Mouse (Mus musculus): ENCODE data around the gene Thsd7b. TPM values are rescaled to one million over a fixed set of nuclear protein-coding genes. Genes with fewer than 3 reads are reported as not detected.
"Not testable (repeated sequence)": the region's sequence is repeated elsewhere in the genome, so short reads cannot be mapped to it uniquely, and the experiment has no call there.

The Thsd7b gene
- polyA plus RNA-seq, 1 experiment from 2014 or later = 5.2 TPM

GRCm38 (mm10) chr1:129956625-129957024 is 683.5 kb downstream of the Thsd7b start:
- no peaks in the 10 kb centered on the region for H3K9me3 ChIP-seq (replicated peaks)
- no peak overlapping the region for H3K4me2 ChIP-seq (replicated peaks)
- WGBS = 52% methylated on average over 4 of the region's 4 CpGs
- no peaks in the 10 kb centered on the region for H3K36me3 ChIP-seq
- no peak overlapping the region for H3K4me3 ChIP-seq (replicated peaks)
- H3K9ac ChIP-seq = no peak overlapping the region
- H3K27me3 ChIP-seq = no peaks in the 10 kb centered on the region
- no peak overlapping the region for H3K27ac ChIP-seq (replicated peaks)
- ATAC-seq (ENCODE audit: insufficient number of reproducible peaks, low FRiP score, low TSS enrichment, low read depth) = no peak
- H3K4me1 ChIP-seq = no peaks in the 10 kb centered on the region

GRCm38 (mm10) chr1:129959352-129959751 is 686.2 kb downstream of the Thsd7b start:
- H3K27me3 ChIP-seq; H3K9me3 ChIP-seq (replicated peaks); H3K9ac ChIP-seq; H3K36me3 ChIP-seq; ATAC-seq (ENCODE audit: insufficient number of reproducible peaks, low FRiP score, low TSS enrichment, low read depth); H3K4me2 ChIP-seq (replicated peaks); H3K27ac ChIP-seq (replicated peaks); H3K4me1 ChIP-seq; H3K4me3 ChIP-seq (replicated peaks): not testable (repeated sequence)
- WGBS = 54% methylated on average over 2 of the region's 2 CpGs

GRCm38 (mm10) chr1:129963166-129963565 is 690.1 kb downstream of the Thsd7b start:
- no peak for ATAC-seq (ENCODE audit: insufficient number of reproducible peaks, low FRiP score, low TSS enrichment, low read depth)
- H3K4me1 ChIP-seq = no peaks in the 10 kb centered on the region
- H3K9ac ChIP-seq = no peak overlapping the region
- no peaks in the 10 kb centered on the region for H3K27me3 ChIP-seq
- 81% methylated on average over 2 of the region's 2 CpGs for WGBS
- H3K27ac ChIP-seq (replicated peaks) = no peak overlapping the region
- H3K4me3 ChIP-seq (replicated peaks) = no peak overlapping the region
- no peak overlapping the region for H3K4me2 ChIP-seq (replicated peaks)
- no peaks in the 10 kb centered on the region for H3K9me3 ChIP-seq (replicated peaks)
- no peaks in the 10 kb centered on the region for H3K36me3 ChIP-seq

GRCm38 (mm10) chr1:129989247-129989646 is 716.1 kb downstream of the Thsd7b start:
- H3K4me1 ChIP-seq; ATAC-seq (ENCODE audit: insufficient number of reproducible peaks, low FRiP score, low TSS enrichment, low read depth): not testable (repeated sequence)

GRCm38 (mm10) chr1:129990821-129991220 is 717.7 kb downstream of the Thsd7b start:
- no peaks in the 10 kb centered on the region for H3K4me1 ChIP-seq
- no peak for ATAC-seq (ENCODE audit: insufficient number of reproducible peaks, low FRiP score, low TSS enrichment, low read depth)
- no peaks in the 10 kb centered on the region for H3K36me3 ChIP-seq
- H3K4me3 ChIP-seq (replicated peaks) = no peak overlapping the region
- no peaks in the 10 kb centered on the region for H3K27me3 ChIP-seq
- 73% methylated on average over 2 of the region's 2 CpGs for WGBS
- H3K9ac ChIP-seq = no peak overlapping the region
- H3K9me3 ChIP-seq (replicated peaks) = no peaks in the 10 kb centered on the region
- H3K4me2 ChIP-seq (replicated peaks) = no peak overlapping the region
- H3K27ac ChIP-seq (replicated peaks) = no peak overlapping the region

More at GRCm38 (mm10) chr1:129989247-129989646, 716.1 kb downstream of the Thsd7b start:
- H3K27me3 ChIP-seq; H3K4me2 ChIP-seq (replicated peaks); H3K9ac ChIP-seq; H3K9me3 ChIP-seq (replicated peaks); H3K36me3 ChIP-seq; H3K4me3 ChIP-seq (replicated peaks); H3K27ac ChIP-seq (replicated peaks): not testable (repeated sequence)

GRCm38 (mm10) chr1:130055012-130055411 is 781.9 kb downstream of the Thsd7b start:
- H3K4me1 ChIP-seq = no peaks in the 10 kb centered on the region
- no peak for ATAC-seq (ENCODE audit: insufficient number of reproducible peaks, low FRiP score, low TSS enrichment, low read depth)
- no peaks in the 10 kb centered on the region for H3K9me3 ChIP-seq (replicated peaks)
- no peak overlapping the region for H3K4me2 ChIP-seq (replicated peaks)
- H3K36me3 ChIP-seq = no peaks in the 10 kb centered on the region
- no peaks in the 10 kb centered on the region for H3K27me3 ChIP-seq
- H3K4me3 ChIP-seq (replicated peaks) = no peak overlapping the region
- no peak overlapping the region for H3K9ac ChIP-seq
- no peak overlapping the region for H3K27ac ChIP-seq (replicated peaks)

- Histone ChIP-seq H3K9ac (no peak overlapping the region), H3K4me2 (replicated peaks) (no peak overlapping the region), H3K9me3 (replicated peaks) (no peaks in the 10 kb centered on the region), H3K27me3 (no peaks in the 10 kb centered on the region), H3K4me3 (replicated peaks) (no peak overlapping the region), H3K27ac (replicated peaks) (no peak overlapping the region), H3K4me1 (no peaks in the 10 kb centered on the region), H3K36me3 (no peaks in the 10 kb centered on the region)
- no peak for ATAC-seq (ENCODE audit: insufficient number of reproducible peaks, low FRiP score, low TSS enrichment, low read depth)
Observed at GRCm38 (mm10) chr1:130062105-130062504, 789.0 kb downstream of the Thsd7b start.

GRCm38 (mm10) chr1:130066193-130066959 is 793.3 kb downstream of the Thsd7b start:
- Histone ChIP-seq H3K36me3 (no peaks in the 10 kb centered on the region), H3K27me3 (no peaks in the 10 kb centered on the region), H3K4me2 (replicated peaks) (no peak overlapping the region), H3K4me3 (replicated peaks) (no peak overlapping the region), H3K4me1 (no peaks in the 10 kb centered on the region), H3K27ac (replicated peaks) (no peak overlapping the region), H3K9ac (no peak overlapping the region), H3K9me3 (replicated peaks) (no peaks in the 10 kb centered on the region)
- WGBS = 77% methylated on average over 3 of the region's 3 CpGs
- no peak for ATAC-seq (ENCODE audit: insufficient number of reproducible peaks, low FRiP score, low TSS enrichment, low read depth)

GRCm38 (mm10) chr1:130083788-130084187 is 810.7 kb downstream of the Thsd7b start:
- no peak overlapping the region for H3K9ac ChIP-seq
- no peaks in the 10 kb centered on the region for H3K9me3 ChIP-seq (replicated peaks)
- no peak overlapping the region for H3K4me3 ChIP-seq (replicated peaks)
- H3K36me3 ChIP-seq = no peaks in the 10 kb centered on the region
- H3K4me2 ChIP-seq (replicated peaks) = no peak overlapping the region
- no peak overlapping the region for H3K27ac ChIP-seq (replicated peaks)
- 68% methylated on average over 2 of the region's 2 CpGs for WGBS
- ATAC-seq (ENCODE audit: insufficient number of reproducible peaks, low FRiP score, low TSS enrichment, low read depth) = no peak
- H3K4me1 ChIP-seq = no peaks in the 10 kb centered on the region
- H3K27me3 ChIP-seq = no peaks in the 10 kb centered on the region

GRCm38 (mm10) chr1:130085207-130085606 is 812.1 kb downstream of the Thsd7b start:
- 70% methylated on average over 3 of the region's 3 CpGs for WGBS
- ATAC-seq (ENCODE audit: insufficient number of reproducible peaks, low FRiP score, low TSS enrichment, low read depth) = no peak
- Histone ChIP-seq H3K4me3 (replicated peaks) (no peak overlapping the region), H3K27ac (replicated peaks) (no peak overlapping the region), H3K27me3 (no peaks in the 10 kb centered on the region), H3K9ac (no peak overlapping the region), H3K4me2 (replicated peaks) (no peak overlapping the region), H3K36me3 (no peaks in the 10 kb centered on the region), H3K9me3 (replicated peaks) (no peaks in the 10 kb centered on the region), H3K4me1 (no peaks in the 10 kb centered on the region)

GRCm38 (mm10) chr1:130085910-130086309 is 812.8 kb downstream of the Thsd7b start:
- no peak overlapping the region for H3K27ac ChIP-seq (replicated peaks)
- no peak overlapping the region for H3K4me3 ChIP-seq (replicated peaks)
- WGBS = 64% methylated on average over 2 of the region's 2 CpGs
- no peaks in the 10 kb centered on the region for H3K9me3 ChIP-seq (replicated peaks)
- no peaks in the 10 kb centered on the region for H3K36me3 ChIP-seq
- no peaks in the 10 kb centered on the region for H3K27me3 ChIP-seq
- ATAC-seq (ENCODE audit: insufficient number of reproducible peaks, low FRiP score, low TSS enrichment, low read depth) = no peak
- no peak overlapping the region for H3K9ac ChIP-seq
- no peaks in the 10 kb centered on the region for H3K4me1 ChIP-seq
- H3K4me2 ChIP-seq (replicated peaks) = no peak overlapping the region

GRCm38 (mm10) chr1:130099227-130099626 is 826.1 kb downstream of the Thsd7b start:
- Histone ChIP-seq H3K9ac (no peak overlapping the region), H3K9me3 (replicated peaks) (no peaks in the 10 kb centered on the region), H3K4me1 (no peaks in the 10 kb centered on the region), H3K27ac (replicated peaks) (no peak overlapping the region), H3K4me2 (replicated peaks) (no peak overlapping the region), H3K36me3 (no peaks in the 10 kb centered on the region), H3K27me3 (no peaks in the 10 kb centered on the region), H3K4me3 (replicated peaks) (no peak overlapping the region)
- WGBS = 74% methylated on average over 2 of the region's 2 CpGs
- ATAC-seq (ENCODE audit: insufficient number of reproducible peaks, low FRiP score, low TSS enrichment, low read depth) = no peak

Data from embryonic facial prominence, embryonic 15.5 days (tissue).